Mouse (Mus musculus): ENCODE data around the gene Daam1. TPM values are rescaled to one million over a fixed set of nuclear protein-coding genes. Genes with fewer than 3 reads are reported as not detected.

Daam1 gene
- polyA plus RNA-seq, 1 experiment from 2014 or later: 16.9 TPM

- Histone ChIP-seq H3K27ac (replicated peaks) (no peak overlapping the region), H3K27me3 (no peaks in the 10 kb centered on the region), H3K36me3 (peaks cover 24% of the 10 kb centered on the region), H3K9ac (replicated peaks) (no peak overlapping the region), H3K4me2 (replicated peaks) (no peak overlapping the region), H3K9me3 (no peaks in the 10 kb centered on the region), H3K4me1 (peaks cover 18% of the 10 kb centered on the region), H3K4me3 (no peak overlapping the region)
- 95% methylated on average over 4 of the region's 4 CpGs for whole genome bisulfite sequencing
- ATAC-seq (ENCODE audit: low FRiP score, low read depth): no peak
These were observed 72.3 kb downstream of the Daam1 start for GRCm38 (mm10) chr12:71903218-71903617.

GRCm38 (mm10) chr12:71904310-71904709 lies 73.4 kb downstream of the Daam1 start:
- H3K4me2 ChIP-seq (replicated peaks): no peak overlapping the region
- H3K36me3 ChIP-seq: peaks cover 20% of the 10 kb centered on the region
- H3K4me1 ChIP-seq: peaks cover 18% of the 10 kb centered on the region
- no peak overlapping the region for H3K4me3 ChIP-seq
- no peak for ATAC-seq (ENCODE audit: low FRiP score, low read depth)
- no peak overlapping the region for H3K9ac ChIP-seq (replicated peaks)
- H3K27me3 ChIP-seq: no peaks in the 10 kb centered on the region
- no peaks in the 10 kb centered on the region for H3K9me3 ChIP-seq
- 91% methylated on average over 4 of the region's 4 CpGs for WGBS
- no peak overlapping the region for H3K27ac ChIP-seq (replicated peaks)

GRCm38 (mm10) chr12:71904926-71905325 lies 74.0 kb downstream of the Daam1 start:
- peaks cover 18% of the 10 kb centered on the region for H3K4me1 ChIP-seq
- no peak overlapping the region for H3K9ac ChIP-seq (replicated peaks)
- no peak for ATAC-seq (ENCODE audit: low FRiP score, low read depth)

DNA sequence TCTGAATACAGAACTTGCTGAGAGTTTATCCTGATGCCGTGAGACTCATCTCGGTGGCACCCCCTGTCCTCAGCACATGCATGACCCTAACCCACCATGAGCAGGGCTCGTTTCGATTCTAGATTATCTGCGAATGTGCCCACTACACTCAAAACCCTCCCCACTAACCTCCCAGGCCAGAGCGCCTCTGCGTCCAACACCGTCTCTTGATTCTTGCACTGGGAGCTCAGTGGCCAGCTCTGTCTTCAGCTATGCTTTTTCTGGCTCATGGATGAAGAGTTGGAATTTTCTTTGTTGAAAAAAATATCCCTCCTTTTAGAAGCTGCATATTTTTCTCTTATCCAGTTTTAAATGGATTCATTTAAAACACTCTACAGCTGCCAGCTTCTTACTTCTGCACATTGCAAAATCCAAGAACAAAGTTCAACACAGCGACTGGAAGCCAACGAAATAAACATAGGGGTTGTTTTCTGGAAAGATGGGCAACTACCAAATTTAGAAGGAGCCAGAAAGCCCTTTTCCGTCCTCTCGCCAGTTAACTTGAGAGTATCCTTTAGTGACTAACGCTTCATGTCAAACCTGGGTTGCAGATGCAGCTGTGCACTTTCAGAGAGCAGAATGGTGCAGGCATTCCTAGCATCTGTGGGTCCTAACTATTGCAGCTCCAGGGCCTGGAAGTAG lies 74.9 kb downstream of the Daam1 start:
- Histone ChIP-seq H3K4me3 (no peak overlapping the region), H3K36me3 (peaks cover 20% of the 10 kb centered on the region), H3K27ac (replicated peaks) (no peak overlapping the region), H3K4me2 (replicated peaks) (no peak overlapping the region), H3K27me3 (no peaks in the 10 kb centered on the region), H3K9me3 (no peaks in the 10 kb centered on the region), H3K4me1 (peaks cover 18% of the 10 kb centered on the region), H3K9ac (replicated peaks) (no peak overlapping the region)
- ATAC-seq (ENCODE audit: low FRiP score, low read depth): no peak
- WGBS: 89% methylated on average over 13 of the region's 13 CpGs

More at GRCm38 (mm10) chr12:71904926-71905325, 74.0 kb downstream of the Daam1 start:
- no peak overlapping the region for H3K27ac ChIP-seq (replicated peaks)
- H3K4me2 ChIP-seq (replicated peaks): no peak overlapping the region
- no peak overlapping the region for H3K4me3 ChIP-seq
- WGBS: 85% methylated on average over 4 of the region's 4 CpGs
- no peaks in the 10 kb centered on the region for H3K9me3 ChIP-seq
- peaks cover 20% of the 10 kb centered on the region for H3K36me3 ChIP-seq
- no peaks in the 10 kb centered on the region for H3K27me3 ChIP-seq

- peak; percentile 72 for ATAC-seq (ENCODE audit: low FRiP score, low read depth)
- Histone ChIP-seq H3K36me3 (peaks cover 13% of the 10 kb centered on the region), H3K4me3 (no peak overlapping the region), H3K27me3 (no peaks in the 10 kb centered on the region), H3K27ac (replicated peaks) (no peak overlapping the region), H3K4me1 (peaks cover 18% of the 10 kb centered on the region), H3K9me3 (no peaks in the 10 kb centered on the region), H3K4me2 (replicated peaks) (no peak overlapping the region), H3K9ac (replicated peaks) (no peak overlapping the region)
- 79% methylated on average over 12 of the region's 12 CpGs for WGBS
These were observed 75.8 kb downstream of the Daam1 start for GRCm38 (mm10) chr12:71906582-71907267.

DNA sequence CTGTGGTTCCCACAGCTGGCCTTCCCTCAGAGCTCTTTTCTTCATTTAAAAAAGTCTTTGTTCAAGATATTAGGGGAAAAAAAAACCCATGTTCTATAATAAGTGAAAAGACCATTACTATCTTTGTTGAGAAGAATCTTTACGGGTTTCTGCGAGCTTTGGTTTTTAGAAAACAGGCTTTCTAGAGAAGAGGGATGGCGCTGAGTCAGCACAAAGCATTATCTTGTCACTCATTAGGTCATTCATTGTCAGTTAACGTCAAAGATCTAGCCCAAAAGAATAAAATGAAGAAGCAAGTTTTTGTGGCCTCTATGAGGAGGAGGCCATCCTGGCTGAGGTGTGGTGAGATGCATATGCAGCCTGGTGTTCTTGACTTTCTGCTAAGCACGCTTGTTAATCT lies 78.1 kb downstream of the Daam1 start:
- ATAC-seq (ENCODE audit: low FRiP score, low read depth): no peak
- Histone ChIP-seq H3K9me3 (no peaks in the 10 kb centered on the region), H3K27me3 (no peaks in the 10 kb centered on the region), H3K36me3 (no peaks in the 10 kb centered on the region), H3K4me2 (replicated peaks) (no peak overlapping the region), H3K4me3 (no peak overlapping the region), H3K27ac (replicated peaks) (no peak overlapping the region), H3K4me1 (peaks cover 25% of the 10 kb centered on the region), H3K9ac (replicated peaks) (no peak overlapping the region)
- 80% methylated on average over 5 of the region's 5 CpGs for WGBS

DNA sequence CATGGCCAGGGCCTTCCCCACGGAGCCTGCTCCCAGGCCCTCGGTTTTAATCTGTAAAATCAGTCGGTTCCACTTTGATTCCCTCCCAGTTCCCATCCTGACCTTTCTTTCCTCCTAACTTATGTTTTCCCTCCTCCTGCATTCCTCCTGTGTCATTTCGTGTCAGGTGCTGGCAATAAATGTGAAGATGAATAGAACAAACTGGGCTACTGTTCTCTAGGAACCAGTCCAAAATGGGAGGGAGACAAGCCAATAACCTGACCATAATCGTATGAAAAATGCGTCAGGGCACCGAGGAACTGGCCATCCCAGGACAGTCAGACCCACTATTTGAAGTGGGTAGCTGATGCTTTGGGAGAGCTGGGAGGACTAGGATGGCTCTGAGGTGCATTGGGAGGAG lies 79.4 kb downstream of the Daam1 start:
- Histone ChIP-seq H3K4me2 (replicated peaks) (no peak overlapping the region), H3K27me3 (no peaks in the 10 kb centered on the region), H3K36me3 (no peaks in the 10 kb centered on the region), H3K4me1 (peaks cover 25% of the 10 kb centered on the region), H3K27ac (replicated peaks) (no peak overlapping the region), H3K4me3 (no peak overlapping the region), H3K9ac (replicated peaks) (no peak overlapping the region), H3K9me3 (no peaks in the 10 kb centered on the region)
- WGBS: 69% methylated on average over 7 of the region's 7 CpGs
- ATAC-seq (ENCODE audit: low FRiP score, low read depth): no peak

GRCm38 (mm10) chr12:71912262-71912661 lies 81.4 kb downstream of the Daam1 start:
- WGBS: 90% methylated on average over 1 of the region's 1 CpGs
- Histone ChIP-seq H3K27me3 (no peaks in the 10 kb centered on the region), H3K36me3 (peaks cover 16% of the 10 kb centered on the region), H3K27ac (replicated peaks) (no peak overlapping the region), H3K9me3 (no peaks in the 10 kb centered on the region), H3K4me1 (peaks cover 7% of the 10 kb centered on the region; the same call in 1 of the 2 replicates), H3K4me3 (no peak overlapping the region), H3K9ac (replicated peaks) (no peak overlapping the region), H3K4me2 (replicated peaks) (no peak overlapping the region)
- no peak for ATAC-seq (ENCODE audit: low FRiP score, low read depth)

DNA sequence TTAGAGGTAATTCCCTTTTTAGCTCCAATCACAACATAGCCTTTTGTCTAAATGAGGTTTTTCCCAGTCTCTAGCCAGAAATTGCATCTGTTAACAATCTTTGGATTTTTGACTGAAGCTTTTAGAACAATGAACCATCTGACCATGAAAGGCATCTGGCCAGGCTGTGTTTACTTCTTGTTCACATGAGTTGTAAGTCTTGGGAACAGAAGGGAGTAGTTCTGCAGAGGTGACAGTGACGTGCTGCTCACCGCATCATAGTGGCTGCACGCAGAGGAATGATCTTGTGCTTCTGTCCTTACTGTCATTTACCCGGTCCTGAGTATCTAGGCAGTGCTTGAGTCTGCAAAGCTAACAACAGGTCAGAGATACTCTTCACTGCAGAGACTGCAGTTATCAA lies 88.3 kb downstream of the Daam1 start:
- peak overlapping the region; percentile 36; the same call in 1 of the 2 replicates for H3K27ac ChIP-seq (replicated peaks)
- H3K4me1 ChIP-seq: peaks cover 36% of the 10 kb centered on the region
- H3K4me2 ChIP-seq (replicated peaks): no peak overlapping the region
- peaks cover 16% of the 10 kb centered on the region for H3K36me3 ChIP-seq
- H3K9ac ChIP-seq (replicated peaks): no peak overlapping the region
- WGBS: 71% methylated on average over 4 of the region's 4 CpGs
- H3K9me3 ChIP-seq: no peaks in the 10 kb centered on the region
- H3K4me3 ChIP-seq: no peak overlapping the region
- H3K27me3 ChIP-seq: no peaks in the 10 kb centered on the region
- ATAC-seq (ENCODE audit: low FRiP score, low read depth): no peak

DNA sequence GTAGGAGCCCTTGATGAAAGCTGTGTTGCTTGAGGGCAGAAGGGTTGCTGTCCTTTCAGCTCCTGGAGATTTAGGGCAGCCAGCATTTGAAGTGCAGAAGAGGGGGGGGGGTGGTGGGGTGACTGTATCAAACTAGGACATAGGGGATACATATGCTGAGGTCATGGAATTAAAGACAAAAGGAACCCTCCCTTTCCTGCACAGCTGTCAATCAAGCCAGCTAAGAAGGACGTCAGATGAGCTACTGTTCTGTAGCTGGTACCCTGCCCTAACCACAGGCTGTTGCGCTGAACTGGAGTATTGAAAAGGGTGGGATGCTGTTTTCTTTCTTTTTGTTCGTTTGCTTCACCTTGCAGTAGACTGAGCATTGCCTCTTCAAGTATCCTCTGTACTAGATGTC lies 89.1 kb downstream of the Daam1 start:
- no peaks in the 10 kb centered on the region for H3K9me3 ChIP-seq
- peaks cover 36% of the 10 kb centered on the region for H3K4me1 ChIP-seq
- H3K27ac ChIP-seq (replicated peaks): peak overlapping the region; percentile 36; the same call in 1 of the 2 replicates
- H3K36me3 ChIP-seq: peaks cover 16% of the 10 kb centered on the region
- ATAC-seq (ENCODE audit: low FRiP score, low read depth): peak; percentile 42; the same call in 1 of the 2 replicates
- no peak overlapping the region for H3K9ac ChIP-seq (replicated peaks)
- WGBS: 52% methylated on average over 3 of the region's 3 CpGs
- no peak overlapping the region for H3K4me2 ChIP-seq (replicated peaks)
- H3K27me3 ChIP-seq: no peaks in the 10 kb centered on the region; the same call in 1 of the 2 replicates
- H3K4me3 ChIP-seq: no peak overlapping the region

GRCm38 (mm10) chr12:71922827-71923381 lies 92.0 kb downstream of the Daam1 start:
- ATAC-seq (ENCODE audit: low FRiP score, low read depth): peak; percentile 78; the same call in 1 of the 2 replicates
- peak overlapping the region; percentile 42; the same call in 1 of the 2 replicates for H3K27ac ChIP-seq (replicated peaks)
- H3K4me3 ChIP-seq: no peak overlapping the region

DNA sequence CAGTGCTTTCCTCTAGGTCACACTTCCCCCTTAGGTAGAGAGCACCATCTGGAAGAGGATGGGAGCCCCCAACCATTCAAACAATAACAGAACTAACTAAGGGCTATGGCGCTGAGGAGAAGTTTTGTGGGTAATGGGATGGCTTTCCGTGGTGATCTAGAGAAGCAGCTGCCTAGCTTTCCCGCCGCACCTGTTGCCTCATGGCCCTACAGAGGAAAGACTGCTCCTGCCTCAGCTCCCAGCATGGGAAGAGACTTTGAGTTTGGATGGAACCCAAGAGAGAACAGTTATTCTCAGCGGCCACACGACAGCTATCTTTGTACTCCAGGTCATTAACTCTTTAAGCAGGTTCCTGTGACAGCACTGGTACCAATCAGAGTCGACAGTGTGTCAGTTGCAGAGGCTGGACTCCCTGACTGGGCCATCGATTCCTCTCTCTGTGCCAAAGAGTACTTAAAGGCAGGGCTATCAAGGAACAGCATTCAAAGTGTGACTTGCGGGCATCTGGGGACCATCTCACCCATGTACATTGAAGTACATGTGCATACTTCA lies 94.2 kb downstream of the Daam1 start:
- Histone ChIP-seq H3K36me3 (no peaks in the 10 kb centered on the region), H3K9me3 (no peaks in the 10 kb centered on the region), H3K27ac (replicated peaks) (no peak overlapping the region), H3K4me2 (replicated peaks) (no peak overlapping the region), H3K4me1 (peaks cover 32% of the 10 kb centered on the region), H3K4me3 (no peak overlapping the region), H3K27me3 (no peaks in the 10 kb centered on the region; the same call in 1 of the 2 replicates), H3K9ac (replicated peaks) (no peak overlapping the region)
- ATAC-seq (ENCODE audit: low FRiP score, low read depth): no peak
- WGBS: 95% methylated on average over 9 of the region's 9 CpGs

More at GRCm38 (mm10) chr12:71922827-71923381, 92.0 kb downstream of the Daam1 start:
- no peaks in the 10 kb centered on the region for H3K9me3 ChIP-seq
- no peaks in the 10 kb centered on the region for H3K36me3 ChIP-seq
- 34% methylated on average over 5 of the region's 5 CpGs for WGBS
- peaks cover 43% of the 10 kb centered on the region for H3K4me1 ChIP-seq
- H3K4me2 ChIP-seq (replicated peaks): peak overlapping the region; percentile 19; the same call in 1 of the 2 replicates
- H3K9ac ChIP-seq (replicated peaks): no peak overlapping the region
- H3K27me3 ChIP-seq: no peaks in the 10 kb centered on the region; the same call in 1 of the 2 replicates

All from midbrain, embryonic 12.5 days (tissue).